Mouse (Mus musculus): Measurements from ENCODE around the gene Rnf10.

The Rnf10 gene

DNA sequence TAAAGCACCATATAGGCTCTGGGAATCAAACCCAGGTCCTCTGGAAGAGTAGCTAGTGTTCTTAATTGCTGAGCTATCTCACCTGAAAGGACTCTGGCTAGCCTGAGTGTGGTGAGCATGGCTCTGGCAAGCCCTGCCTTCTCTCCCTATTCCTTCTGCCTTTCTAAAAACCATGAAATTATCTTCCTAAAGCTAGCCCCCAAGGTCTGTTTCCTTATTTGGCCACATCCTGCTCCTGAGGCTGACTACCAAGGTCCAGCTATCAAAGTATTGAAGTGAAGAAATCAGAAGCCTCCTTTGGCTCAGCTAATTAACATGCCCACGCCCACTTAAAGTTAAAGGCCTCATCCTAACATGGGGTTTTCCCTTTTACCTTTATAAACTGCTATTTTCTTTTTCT, 2.1 kb upstream of the Rnf10 start:
- DNase-seq: no peak

DNA sequence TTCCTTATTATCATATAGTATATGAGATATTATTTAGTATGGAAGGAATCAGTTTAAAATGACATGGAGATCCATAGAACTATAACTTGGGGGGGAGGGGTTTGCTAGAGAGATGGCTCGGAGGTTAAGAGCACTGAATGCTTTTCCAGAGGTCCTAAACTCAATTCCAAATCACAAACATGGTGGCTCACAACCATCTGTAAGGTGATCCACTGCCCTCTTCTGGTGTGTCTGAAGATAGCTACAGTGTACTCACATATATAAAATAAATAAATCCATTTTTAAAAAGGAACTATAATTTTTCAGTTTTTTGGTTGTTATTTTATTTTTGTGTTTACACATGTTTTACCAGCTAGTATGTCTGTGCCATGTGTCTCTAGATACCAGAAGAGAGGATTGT, 1.7 kb upstream of the Rnf10 start:
- no peak for DNase-seq

DNA sequence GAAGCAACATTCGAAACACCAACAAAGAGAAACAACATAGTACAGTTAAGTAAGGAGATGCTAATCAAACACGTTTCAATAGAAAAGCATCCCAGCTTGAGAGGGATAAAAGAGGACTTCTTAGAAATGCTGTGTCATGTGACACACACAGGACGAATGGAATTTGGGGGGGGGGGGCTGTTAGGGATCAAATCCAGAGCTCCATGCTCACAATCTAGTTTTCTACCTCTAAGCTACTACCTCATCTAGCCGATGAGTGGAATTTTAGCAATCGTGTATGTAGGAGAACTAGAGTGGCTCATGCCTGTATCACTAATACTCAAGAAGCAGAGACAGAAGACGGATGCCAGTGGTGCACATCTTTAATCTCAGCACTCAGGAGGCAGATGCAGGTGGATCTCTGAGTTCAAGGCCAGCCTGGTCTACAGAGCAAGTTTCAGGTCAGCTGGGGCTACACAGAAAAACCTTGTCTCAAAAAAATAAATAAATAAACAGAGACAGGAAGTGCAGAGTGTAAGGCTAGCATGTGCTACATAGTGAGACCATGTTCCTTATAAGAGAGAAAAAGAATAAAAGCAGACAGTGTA, 944 bp upstream of the Rnf10 start:
- no peak for DNase-seq

DNA sequence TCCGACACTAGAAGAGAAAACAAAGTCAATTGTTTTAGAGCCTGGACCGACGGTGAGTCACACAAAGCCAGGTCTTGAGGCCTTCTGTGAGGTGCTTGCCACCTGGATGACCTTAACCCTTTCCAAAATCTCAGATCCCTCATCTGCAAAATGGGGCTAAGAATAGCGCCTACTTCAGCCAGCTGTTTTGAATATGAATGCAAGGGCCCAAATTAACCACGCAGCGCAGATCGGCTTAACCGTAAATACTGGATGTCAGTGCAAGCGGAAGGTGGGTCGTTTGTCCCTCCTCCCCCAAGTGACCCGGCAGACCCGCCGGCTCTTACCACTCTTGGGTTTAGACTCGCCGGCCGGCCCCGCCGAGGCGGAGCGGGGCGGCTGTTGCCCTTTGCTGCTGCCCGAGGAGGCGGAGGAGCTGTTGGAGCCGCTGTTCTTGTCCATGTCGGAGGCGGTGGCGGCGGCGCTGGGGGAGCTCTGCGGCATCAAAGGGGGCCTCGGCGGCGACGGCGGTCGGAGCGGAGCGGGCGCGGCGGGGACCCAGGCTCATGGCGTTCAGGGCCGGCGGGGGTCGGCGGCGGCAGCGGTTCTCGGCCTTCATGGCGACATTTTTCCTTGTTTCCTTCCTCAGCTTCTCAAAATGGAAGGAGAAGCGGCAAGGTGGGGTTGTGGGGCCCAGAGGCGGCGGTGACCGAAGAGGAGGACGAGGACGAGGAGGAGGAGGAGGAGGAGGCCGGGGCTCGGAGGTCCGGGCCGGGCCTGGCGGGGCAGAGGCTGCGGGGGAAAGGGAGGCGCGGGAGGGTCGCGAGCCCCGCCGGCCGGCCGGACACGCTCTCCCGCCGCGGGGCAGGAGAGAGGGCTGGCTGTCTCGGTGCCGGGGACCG, 527 bp downstream of the Rnf10 start:
- peak; percentile 46 for DNase-seq

DNA sequence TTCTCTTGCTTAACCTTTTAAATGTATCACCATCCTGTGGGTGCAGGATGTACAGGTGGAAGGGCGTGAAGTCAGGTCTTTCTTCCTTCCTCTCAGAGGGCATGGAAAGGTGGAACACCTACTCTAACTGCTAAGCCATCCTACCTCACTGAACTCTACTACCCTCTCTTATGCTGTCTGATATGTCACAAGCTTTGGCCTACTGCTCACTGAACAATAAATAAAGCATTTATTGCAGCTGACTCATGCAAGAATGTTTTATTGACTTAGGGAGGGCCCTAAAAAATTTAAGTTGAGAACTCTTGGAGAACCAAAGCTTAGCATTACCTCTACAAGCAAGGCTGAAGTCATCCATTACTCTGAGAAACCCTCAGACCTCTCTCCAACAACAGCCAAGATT, 2.7 kb downstream of the Rnf10 start:
- DNase-seq: no peak

DNA sequence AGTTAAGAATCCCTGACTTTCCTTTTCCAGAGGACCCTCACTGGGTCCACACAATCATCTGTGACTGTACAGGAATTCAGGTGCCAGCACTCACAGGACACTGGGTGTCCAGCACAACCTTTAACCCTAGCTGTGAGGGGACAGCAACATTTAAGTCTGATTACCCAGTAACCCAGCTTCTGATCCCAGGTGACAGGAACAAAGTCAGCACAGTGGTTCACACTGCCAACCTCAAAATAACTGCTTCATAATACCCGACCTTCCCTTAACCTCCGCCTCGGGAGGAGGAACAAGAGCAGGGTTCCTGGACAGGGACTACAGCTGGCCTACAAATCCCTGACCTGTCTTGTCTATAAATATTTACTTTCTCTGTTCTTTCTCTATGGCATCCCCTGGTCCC, 4.4 kb downstream of the Rnf10 start:
- no peak for DNase-seq

DNA sequence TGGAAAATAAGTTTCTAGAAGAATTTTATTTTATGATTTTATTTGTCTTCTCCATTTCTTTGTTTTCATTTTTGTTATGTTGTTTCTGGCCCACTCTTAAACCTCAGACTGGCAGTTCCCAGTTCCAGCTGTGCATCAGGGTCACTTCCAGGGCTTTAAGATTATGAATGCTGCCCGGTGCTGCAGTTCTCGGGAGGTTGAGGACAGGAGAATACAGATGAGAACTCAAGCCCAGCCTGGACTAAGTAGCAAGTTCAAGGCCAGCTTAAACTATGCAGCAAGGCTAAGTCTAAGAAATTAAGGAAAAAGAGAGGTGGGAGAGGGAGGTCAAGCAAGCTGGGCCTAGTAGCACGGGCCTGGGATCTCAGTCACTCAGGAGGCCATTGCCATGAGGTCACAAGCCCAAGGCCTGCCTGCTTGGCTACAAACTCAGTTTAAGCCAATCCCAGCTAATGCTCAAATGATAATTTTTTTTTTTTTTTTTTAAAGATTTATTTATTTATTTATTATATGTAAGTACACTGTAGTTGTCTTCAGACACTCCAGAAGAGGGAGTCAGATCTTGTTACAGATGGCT, 5.1 kb downstream of the Rnf10 start:
- no peak for DNase-seq

DNA sequence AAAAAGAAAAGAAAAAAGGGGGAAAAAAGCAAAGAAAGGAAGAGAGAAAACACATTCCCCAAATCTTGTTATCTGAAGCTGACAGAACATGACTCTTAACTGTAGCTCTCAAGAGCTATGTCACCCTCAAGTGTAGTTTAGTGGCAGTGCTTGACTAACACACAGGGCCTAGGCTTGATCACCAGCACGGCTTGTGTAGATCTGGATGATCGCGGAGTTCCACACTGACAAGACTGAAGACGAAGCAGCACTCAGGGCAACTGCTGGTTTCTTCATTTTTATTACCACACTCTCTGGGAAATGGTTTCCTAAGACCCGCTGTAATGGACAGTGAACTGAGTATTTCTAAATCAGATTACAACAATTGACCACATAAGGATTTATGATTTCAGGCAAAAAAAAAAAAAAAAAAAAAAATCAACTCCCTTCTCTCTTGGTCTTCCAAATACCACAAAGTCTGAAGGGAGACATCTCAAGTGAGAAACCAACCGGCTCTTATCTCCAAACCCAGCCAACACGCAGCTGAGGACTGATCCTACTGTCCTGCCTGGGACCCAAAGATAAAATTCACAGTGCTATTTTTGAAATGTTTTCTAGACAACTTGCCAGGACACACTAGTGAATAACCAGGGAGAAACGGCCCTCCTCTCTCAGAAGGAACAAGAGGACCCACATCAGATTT, 5.8 kb downstream of the Rnf10 start:
- DNase-seq: no peak

DNA sequence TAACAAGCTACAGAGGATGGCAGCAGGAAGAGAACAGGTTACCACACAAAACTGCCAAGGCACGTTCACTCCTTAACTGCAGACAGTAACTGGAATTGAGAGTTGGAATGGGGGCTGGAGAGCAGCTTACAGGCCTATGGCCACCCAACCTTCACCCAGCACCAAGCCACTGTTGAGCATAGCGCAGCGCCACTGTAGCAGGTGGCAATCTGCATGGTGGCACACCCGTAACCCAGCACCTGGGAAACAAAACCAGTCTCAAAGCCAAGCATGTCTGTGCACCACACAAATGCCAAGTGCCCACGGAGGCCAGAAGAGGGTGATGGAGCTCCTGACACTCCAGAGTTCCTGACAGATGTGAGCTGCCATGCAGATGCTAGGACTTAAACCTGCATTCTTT, 6.4 kb downstream of the Rnf10 start:
- DNase-seq: no peak

DNA sequence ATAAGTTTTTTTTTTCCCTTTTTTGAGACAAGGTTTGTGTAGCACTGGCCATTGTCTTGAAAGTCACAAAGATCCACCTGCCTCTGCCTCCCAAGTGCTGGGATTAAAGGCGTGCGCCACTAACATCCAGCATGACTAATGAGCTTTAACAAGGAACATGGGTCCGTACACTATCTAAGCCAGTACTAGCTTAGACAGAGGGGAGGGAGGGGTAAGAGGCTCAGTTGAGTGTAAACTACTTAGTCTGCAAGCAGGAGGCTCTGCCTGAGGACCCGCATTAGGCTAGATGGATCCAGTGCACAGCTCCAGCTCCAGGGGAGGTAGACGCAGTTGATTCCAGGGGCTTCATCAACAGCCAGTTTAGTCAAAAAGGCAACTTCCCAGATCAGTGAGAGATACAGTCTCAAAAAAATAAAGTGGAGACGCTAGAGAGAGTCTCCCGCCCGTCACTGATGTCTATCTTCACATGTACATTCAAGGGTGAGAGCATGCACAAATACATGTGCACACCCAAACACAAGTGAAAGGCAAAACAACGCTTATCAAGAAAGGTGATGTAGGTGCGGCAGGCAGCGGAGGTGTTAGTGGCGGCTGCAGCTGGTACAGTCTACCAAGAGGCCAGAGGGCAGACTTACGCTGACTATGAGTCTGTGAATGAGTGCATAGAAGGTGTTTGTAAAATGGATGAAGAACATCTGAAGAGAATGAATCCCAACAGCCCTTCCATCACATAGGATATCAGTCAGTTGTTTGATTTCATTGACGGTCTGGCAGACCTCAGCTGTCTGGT, 10.0 kb downstream of the Rnf10 start:
- DNase-seq: no peak

DNA sequence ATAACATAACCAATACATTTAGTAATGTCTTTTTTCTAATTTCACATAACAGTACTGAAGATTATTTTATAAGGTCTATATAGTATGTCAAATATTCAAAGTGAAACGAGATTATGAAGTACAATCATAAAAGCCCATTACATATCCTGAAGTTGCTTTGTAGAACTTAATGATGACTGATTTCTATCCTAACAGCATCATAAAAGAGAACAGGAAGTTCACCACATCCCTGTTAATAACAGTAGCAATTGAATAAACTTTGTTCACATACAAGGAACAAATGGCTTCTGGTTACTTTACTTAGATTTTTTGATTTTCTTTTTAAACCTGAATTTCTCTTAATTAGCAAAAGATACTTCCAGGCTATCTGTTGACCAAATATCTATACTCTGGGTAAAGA, 10.8 kb downstream of the Rnf10 start:
- DNase-seq: no peak

DNA sequence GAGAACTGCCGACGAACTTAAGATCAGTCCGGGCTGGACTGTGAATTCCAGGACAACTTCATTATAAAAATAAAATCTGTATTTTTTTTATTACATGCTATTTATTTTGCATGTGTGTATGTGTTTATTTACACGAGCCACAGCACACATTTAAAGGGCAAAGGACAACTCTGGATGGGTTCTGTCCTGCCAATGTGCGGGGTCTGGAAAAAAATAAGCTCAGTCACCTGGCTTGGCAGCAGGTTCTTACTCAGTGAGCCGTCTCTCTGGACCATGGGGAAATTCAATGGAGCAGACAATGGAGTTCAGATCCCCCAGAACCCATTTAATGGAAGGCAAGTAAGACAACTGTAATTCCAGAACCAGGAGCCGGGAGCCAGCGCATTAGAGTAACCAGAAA, 11.6 kb downstream of the Rnf10 start:
- no peak for DNase-seq

DNA sequence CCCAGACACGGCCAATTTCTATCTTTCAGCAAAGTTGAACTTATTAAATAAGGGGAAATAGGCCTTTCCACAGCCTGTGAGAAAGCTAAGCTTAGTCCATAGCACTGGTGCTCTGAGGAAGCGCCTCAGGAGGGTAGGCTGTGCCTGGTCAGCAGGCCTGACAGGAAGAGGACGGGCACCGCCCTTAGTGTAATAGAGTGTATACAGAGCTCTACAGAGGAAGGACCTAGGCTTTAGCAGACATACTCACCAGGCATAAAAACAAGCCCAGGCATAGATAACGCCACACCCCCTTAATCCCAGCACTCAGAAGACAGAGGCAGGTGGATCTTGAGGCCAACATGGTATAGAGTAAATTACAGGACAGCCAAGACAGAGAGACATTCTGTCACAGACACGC, 12.3 kb downstream of the Rnf10 start:
- DNase-seq: no peak

DNA sequence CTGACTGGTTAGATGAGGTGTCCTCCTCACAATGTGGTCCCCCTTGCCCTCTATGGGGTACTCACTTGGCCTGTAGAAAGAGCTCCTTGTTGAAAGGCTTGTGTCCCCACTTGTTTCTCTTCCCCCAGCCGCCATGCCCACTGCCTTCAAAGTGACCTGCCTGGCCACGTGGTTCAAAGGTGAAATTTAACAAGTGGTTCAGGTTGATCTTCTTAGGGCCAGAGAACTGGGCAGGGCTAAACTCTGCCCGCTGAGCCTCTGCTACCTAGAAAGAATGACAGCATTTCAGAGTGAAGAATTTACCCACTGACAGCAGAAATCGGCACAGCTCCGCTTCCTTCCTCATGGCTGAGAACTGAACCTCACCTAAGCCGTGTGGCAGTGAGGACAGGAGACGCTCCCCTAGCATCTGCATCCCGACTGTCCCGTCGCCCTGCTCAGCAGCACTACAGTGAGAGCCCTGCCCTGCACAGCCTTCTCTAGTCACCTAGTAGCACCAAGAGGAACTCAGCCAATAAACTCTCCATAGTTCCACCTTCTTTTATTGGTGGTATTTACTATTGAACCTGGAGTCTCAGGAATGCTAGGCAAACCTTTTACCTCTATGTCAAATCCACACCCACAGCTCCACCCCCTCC, 15.7 kb downstream of the Rnf10 start:
- DNase-seq: no peak

DNA sequence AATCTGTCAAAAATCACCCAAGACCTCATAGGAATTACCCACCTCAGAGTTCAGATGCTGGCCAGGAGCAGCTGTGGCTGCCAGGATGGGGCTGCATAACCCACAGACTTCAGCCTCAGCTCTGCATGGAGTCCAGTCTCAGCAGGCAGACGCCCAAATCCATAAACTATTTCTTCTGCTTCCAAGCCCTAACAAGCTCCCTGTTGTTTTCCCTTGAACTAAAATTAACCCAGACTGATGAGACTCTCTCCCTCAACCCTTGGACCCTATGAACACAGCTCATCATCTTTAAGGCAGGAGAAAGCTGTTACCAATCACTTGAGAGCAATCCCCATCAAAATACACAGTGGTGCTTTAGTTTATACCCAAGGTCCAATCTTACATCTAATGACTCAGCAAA, 17.2 kb downstream of the Rnf10 start:
- DNase-seq: no peak

DNA sequence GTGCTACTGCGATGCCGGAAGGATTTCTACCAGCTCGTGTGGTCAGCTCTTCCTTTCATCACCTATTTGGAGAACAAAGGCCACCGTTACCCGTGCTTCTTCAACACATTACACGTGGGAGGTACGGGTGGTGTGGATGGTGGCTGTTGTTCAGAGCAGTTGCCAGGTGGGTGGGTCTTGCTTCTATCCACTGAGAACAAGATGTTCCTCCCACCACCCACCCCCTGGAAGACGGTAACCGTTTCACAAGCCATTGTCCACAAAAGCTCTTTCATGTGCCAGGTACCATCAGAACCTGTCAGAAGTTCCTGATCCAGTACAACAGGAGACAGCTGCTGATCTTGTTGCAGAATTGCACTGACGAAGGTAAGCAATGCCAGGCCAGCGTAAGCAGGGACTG, 32.5 kb downstream of the Rnf10 start:
- DNase-seq: peak; percentile 41

DNA sequence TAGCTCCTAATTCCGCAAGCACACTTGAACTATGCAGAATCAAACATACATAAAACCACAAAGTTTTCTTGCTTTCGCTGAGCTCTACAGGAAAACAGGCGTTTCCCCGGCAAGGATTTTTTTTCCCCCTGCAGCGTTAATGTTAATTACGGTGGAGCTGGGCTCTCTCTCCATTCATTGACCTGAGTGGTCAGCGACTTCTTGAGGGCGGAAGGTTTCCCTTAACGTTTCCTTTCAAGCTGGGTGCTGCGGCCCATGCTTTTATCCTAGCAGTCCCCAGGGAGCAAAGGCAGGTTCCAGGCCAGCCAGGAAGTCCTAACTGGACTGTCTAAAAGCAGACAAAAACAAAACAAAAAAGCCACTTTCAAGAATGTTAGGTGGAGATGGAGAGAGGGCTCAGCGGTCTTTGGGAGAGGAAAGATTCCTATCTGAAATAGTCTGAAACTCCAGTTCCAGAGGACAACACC, 33.9 kb downstream of the Rnf10 start:
- no peak for DNase-seq

DNA sequence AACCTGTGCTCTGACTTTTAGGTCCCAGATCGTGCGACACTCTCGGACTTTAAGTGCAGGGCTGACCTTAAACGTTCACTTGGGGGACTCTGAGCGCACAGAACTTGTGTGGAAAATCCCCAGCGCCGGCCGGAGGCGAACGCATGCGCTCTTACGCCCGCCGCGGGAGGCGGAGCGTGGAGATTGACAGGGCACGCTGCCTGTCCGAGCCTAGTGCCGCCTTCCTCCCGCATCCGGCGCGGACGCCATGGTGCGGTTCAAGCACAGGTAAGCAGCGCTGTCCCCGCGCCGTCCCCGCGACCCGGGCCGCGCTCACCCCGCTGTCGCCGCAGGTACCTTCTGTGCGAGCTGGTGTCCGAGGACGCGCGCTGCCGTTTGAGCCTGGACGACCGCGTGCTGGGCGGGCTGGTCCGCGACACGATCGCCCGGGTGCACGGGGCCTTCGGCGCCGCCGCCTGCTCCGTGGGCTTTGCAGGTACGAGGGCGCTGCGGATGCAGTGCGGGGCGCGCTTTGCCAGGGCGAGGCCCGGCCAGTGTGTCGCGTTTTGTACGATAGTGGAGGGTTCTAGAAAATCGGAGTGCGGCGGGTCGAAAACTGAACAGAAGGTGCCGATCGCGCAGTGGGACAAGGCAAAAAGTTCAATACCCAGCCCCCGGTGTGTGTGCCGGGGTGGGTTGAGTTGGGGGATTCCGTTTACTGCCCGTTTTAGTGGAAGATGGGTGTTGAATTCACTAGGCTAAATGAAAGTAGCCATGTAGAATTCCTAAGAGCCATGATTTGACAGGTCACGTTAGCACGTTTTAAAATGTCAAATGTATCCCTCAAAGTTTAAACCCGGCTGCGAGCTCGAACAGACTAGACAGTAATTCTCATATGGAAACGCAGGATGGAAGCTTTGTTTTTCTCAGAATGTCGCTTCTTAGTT, 34.6 kb downstream of the Rnf10 start:
- DNase-seq: peak; percentile 93

DNA sequence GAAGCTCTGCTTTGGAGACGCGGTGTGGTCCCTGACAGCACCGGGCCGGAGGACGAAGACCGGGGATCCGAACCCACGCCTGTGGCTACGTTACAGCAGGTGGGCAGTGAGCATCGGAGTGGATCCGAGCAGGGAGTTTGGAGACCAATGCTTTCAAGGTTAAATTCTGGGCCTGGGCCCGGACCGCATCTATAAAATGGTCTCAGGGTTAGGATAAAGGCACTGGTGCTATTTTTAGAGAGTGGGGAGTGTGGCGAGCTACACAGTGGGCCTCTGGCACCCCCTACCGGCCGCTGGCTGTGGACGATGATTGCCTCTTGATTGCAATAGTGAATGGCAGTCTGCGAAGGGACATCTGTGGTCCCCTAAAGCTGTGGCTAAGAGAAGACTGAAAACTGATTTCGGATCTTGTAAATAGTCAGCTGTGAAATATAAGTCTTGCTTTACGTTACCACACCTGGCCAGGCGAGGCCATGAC, 36.9 kb downstream of the Rnf10 start, which contains the start of gene Pop5:
Pop5 (plus strand) TSS at position 51 of the 478 bp plus-strand sequence.
- peak; percentile 83 for DNase-seq

DNA sequence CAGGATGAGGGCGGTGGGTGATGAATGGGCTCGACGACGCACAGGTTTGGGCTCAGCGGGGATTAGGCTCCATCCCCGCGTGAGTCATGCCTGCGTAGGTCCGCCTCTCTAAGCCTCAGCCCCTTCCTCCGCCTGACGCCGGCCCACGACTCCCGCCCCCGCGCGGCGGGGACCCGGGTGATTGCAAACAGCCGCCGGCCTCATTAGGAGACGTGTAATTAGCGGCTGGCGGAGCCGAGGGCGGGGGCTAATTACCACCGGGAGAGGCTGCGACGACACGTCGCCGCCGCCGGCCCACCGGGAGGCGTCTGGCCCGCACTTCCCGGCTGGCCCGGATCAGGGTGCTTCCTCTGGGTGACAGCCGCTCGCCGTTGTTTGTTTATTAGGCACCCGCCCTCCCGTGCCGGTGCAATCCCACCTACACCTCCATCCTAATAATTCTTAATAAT, 37.4 kb downstream of the Rnf10 start:
- peak; percentile 81 for DNase-seq

DNA sequence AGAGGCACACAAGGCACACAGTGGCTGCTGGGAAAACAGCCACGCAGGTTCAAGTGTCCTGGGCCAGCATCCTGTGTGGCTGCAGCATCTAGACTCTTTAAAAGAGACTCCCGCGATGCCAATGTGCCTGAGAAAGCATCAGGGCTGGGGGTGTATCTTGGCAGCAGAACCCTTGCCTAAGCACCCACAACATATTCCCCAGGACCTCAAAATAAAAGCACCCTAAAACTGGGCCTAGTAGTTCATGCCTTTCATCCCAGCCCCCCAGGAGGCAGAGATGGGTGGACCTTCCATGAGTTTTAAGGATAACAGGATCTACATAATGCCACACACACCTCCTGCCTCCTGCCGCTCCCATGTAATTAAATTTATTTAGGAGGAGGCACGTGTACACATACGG, 38.2 kb downstream of the Rnf10 start:
- peak; percentile 57 for DNase-seq
